Mouse (Mus musculus): ENCODE results near the gene Fxn. TPM values are rescaled to one million over a fixed set of nuclear protein-coding genes. Genes with fewer than 3 reads are reported as not detected.

Fxn gene
- polyA plus RNA-seq, 1 experiment from 2014 or later, result 34.2 TPM

DNA sequence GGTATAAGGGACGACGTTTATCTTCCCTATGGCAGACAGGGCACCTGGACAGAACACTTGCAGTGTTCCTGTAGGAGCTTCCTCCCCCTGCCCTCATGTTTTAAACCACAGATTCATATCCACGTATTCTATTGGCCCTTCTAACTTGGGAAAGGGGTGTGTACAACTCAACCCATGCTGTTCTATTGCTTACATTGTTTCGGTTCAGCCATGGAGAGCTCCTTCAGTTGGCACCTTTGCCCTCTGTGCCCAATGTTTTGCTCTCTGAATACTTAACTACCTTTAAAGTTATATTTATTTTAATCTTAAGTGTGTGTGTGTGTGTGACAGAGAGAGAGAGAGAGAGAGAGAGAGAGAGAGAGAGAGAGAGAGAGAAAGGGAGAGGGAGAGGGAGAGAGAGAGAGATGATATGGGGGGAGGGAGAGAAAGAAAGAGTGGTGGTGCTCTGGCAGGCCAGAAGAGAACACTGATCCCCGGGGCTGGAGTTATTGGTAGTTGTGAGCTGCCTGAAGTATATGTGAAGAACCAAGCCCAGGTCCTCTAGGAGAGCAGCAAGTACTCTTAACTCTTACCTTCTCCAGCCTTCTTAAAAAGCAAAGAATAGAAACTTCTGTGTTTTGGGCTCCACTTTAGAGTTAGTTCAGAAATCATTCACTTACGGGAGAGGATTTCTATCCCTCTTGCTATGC, 41.0 kb upstream of the Fxn start:
- no peak for ATAC-seq

DNA sequence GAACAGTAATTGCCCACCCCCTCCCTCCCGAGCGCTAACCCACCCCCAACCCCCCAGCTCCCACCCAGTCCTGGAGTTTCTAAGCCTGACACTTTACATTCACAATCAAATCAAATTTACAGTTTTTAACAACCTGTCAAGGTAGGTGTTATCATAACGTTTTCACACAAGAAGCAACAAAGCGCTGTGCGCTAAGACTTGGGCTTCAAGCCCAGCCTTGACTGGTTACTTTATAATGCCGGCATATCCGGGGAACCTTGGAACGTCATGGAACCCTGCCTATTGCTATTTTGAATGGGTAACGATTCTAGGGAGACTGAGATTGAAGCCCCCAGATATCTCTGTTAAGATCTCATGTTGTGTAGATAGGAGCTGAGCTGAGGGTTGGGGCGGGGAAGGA, 37.8 kb upstream of the Fxn start:
- no peaks in the 10 kb centered on the region for H3K36me3 ChIP-seq (replicated peaks; ENCODE audit: insufficient read depth, low read length)
- no peak overlapping the region for H3K9ac ChIP-seq (replicated peaks)
- DNase-seq (no peak), ATAC-seq (no peak)
- H3K9me3 ChIP-seq (ENCODE audit: low read length), result no peaks in the 10 kb centered on the region
- H3K27me3 ChIP-seq (ENCODE audit: insufficient read depth, low read length), result no peaks in the 10 kb centered on the region
- H3K27ac ChIP-seq (ENCODE audit: low read depth), result no peak overlapping the region
- TF ChIP-seq CTCF (IDR thresholded peaks at IDR 0.05; ENCODE audit: low read depth) (no peak), EP300 (IDR thresholded peaks at IDR 0.05; ENCODE audit: low read depth) (no peak)
- no peak overlapping the region for H3K4me3 ChIP-seq (ENCODE audit: low read depth, low read length)
- H3K4me1 ChIP-seq (ENCODE audit: insufficient read depth), result no peaks in the 10 kb centered on the region
- 84% methylated on average over 10 of the region's 10 CpGs for WGBS (ENCODE audit: insufficient replicate concordance)
- H3K4me2 ChIP-seq (ENCODE audit: low read depth, low read length), result no peak overlapping the region

More for the DNA sequence above, 41.0 kb upstream of the Fxn start:
- DNase-seq, result no peak
- no peaks in the 10 kb centered on the region for H3K27me3 ChIP-seq (ENCODE audit: insufficient read depth, low read length)
- TF ChIP-seq CTCF (IDR thresholded peaks at IDR 0.05; ENCODE audit: low read depth) (no peak), EP300 (IDR thresholded peaks at IDR 0.05; ENCODE audit: low read depth) (no peak)
- no peak overlapping the region for H3K27ac ChIP-seq (ENCODE audit: low read depth)
- no peaks in the 10 kb centered on the region for H3K4me1 ChIP-seq (ENCODE audit: insufficient read depth)
- H3K9ac ChIP-seq (replicated peaks), result no peak overlapping the region
- no peak overlapping the region for H3K4me3 ChIP-seq (ENCODE audit: low read depth, low read length)
- no peaks in the 10 kb centered on the region for H3K36me3 ChIP-seq (replicated peaks; ENCODE audit: insufficient read depth, low read length)
- 88% methylated on average over 6 of the region's 6 CpGs for WGBS (ENCODE audit: insufficient replicate concordance)
- H3K4me2 ChIP-seq (ENCODE audit: low read depth, low read length), result no peak overlapping the region
- no peaks in the 10 kb centered on the region for H3K9me3 ChIP-seq (ENCODE audit: low read length)

DNA sequence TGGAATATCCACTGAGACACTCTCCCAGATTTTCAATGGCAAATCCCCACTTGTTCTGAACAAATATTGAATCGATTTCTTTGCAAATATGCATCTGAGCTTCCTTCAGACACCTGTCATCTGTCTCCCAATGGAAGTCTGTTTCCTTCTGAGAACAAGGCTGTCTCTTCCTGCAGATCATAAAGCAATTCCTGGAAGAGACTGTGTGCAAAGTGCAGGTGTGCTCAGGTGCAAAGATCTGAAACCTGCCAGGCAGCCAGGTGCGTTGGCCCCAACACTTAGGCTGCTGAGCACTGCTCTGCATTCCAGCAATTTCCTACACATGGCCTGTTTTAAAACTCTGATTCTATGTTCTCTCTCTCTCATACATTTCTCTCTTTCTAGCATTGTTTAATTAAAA, 37.3 kb upstream of the Fxn start:
- no peaks in the 10 kb centered on the region for H3K36me3 ChIP-seq (replicated peaks; ENCODE audit: insufficient read depth, low read length)
- H3K4me2 ChIP-seq (ENCODE audit: low read depth, low read length), result no peak overlapping the region
- no peaks in the 10 kb centered on the region for H3K27me3 ChIP-seq (ENCODE audit: insufficient read depth, low read length)
- DNase-seq (no peak), ATAC-seq (no peak)
- no peak overlapping the region for H3K4me3 ChIP-seq (ENCODE audit: low read depth, low read length)
- H3K4me1 ChIP-seq (ENCODE audit: insufficient read depth), result no peaks in the 10 kb centered on the region
- H3K27ac ChIP-seq (ENCODE audit: low read depth), result no peak overlapping the region
- WGBS (ENCODE audit: insufficient replicate concordance), result 85% methylated on average over 2 of the region's 2 CpGs
- H3K9ac ChIP-seq (replicated peaks), result no peak overlapping the region
- H3K9me3 ChIP-seq (ENCODE audit: low read length), result no peaks in the 10 kb centered on the region
- no peak for TF ChIP-seq EP300 (IDR thresholded peaks at IDR 0.05; ENCODE audit: low read depth)
- TF ChIP-seq CTCF (IDR thresholded peaks at IDR 0.05; ENCODE audit: low read depth), result no peak

DNA sequence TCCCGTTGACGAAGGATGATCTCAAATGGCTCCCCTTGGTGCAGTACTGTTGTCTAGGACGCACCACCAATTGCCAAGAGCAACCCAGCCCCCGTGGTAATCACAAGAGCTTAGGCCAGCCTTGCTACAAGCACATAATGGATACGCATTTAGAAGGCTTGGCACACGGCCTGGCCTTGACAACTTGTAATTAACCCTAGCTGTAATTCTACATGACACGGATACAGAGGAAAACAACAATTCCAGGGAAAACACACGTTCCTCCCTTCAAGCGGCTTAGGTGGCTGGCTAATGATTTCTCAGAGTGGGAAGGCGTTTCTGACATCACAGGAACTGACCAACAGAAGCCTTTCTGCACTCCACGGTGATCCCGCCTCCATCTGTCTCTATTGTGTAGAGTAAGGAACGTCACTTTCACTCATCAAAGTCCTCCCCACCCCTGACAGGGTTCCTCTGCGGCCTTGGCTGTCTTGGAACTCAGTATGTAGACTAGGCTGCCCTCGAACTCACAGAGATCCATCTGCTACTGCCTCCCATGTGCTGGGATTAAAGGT, 36.7 kb upstream of the Fxn start:
- ATAC-seq (no peak), DNase-seq (no peak)
- Histone ChIP-seq H3K27ac (ENCODE audit: low read depth) (no peak overlapping the region), H3K9ac (replicated peaks) (no peak overlapping the region), H3K4me3 (ENCODE audit: low read depth, low read length) (no peak overlapping the region), H3K9me3 (ENCODE audit: low read length) (no peaks in the 10 kb centered on the region), H3K36me3 (replicated peaks; ENCODE audit: insufficient read depth, low read length) (no peaks in the 10 kb centered on the region), H3K4me2 (ENCODE audit: low read depth, low read length) (no peak overlapping the region), H3K4me1 (ENCODE audit: insufficient read depth) (no peaks in the 10 kb centered on the region), H3K27me3 (ENCODE audit: insufficient read depth, low read length) (no peaks in the 10 kb centered on the region)
- 79% methylated on average over 15 of the region's 15 CpGs for WGBS (ENCODE audit: insufficient replicate concordance)
- TF ChIP-seq CTCF (IDR thresholded peaks at IDR 0.05; ENCODE audit: low read depth), result no peak
- TF ChIP-seq EP300 (IDR thresholded peaks at IDR 0.05; ENCODE audit: low read depth), result no peak

DNA sequence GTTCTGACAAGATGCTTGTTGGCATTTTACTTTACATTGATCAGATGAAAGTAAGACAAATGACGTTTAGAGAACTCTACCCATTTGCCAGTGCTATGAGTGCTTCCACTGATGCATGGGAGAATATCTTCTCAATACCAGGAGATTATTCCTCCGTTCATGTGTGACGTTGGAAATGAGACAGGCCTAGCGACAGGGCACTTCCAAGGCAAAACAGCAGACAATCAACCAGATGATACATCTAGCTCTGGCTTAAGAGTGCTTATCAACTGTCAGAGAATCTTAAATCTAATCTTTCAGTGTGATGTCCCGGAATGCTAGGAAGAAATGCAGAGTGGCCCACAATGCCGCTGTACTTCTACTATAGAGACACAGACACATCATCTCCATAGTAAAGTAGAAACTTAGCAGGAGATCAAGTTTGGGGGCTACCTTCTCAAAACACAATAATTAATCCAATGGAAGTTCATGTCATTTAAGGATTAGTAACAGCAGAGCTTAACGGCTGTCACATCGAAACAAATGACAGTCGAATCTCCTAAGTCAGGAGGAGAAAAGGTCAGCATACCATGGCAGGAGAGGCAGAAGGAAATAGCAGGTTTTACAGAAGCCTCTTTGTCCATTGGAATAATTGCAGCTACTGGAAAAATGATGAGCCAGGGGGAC, 35.8 kb upstream of the Fxn start:
- H3K4me2 ChIP-seq (ENCODE audit: low read depth, low read length), result no peak overlapping the region
- no peaks in the 10 kb centered on the region for H3K4me1 ChIP-seq (ENCODE audit: insufficient read depth)
- DNase-seq, result no peak
- 87% methylated on average over 9 of the region's 9 CpGs for WGBS (ENCODE audit: insufficient replicate concordance)
- no peaks in the 10 kb centered on the region for H3K36me3 ChIP-seq (replicated peaks; ENCODE audit: insufficient read depth, low read length)
- H3K27ac ChIP-seq (ENCODE audit: low read depth), result no peak overlapping the region
- H3K4me3 ChIP-seq (ENCODE audit: low read depth, low read length), result no peak overlapping the region
- no peaks in the 10 kb centered on the region for H3K27me3 ChIP-seq (ENCODE audit: insufficient read depth, low read length)
- no peak for ATAC-seq
- TF ChIP-seq EP300 (IDR thresholded peaks at IDR 0.05; ENCODE audit: low read depth), result no peak
- TF ChIP-seq CTCF (IDR thresholded peaks at IDR 0.05; ENCODE audit: low read depth), result no peak
- H3K9me3 ChIP-seq (ENCODE audit: low read length), result no peaks in the 10 kb centered on the region
- H3K9ac ChIP-seq (replicated peaks), result no peak overlapping the region

DNA sequence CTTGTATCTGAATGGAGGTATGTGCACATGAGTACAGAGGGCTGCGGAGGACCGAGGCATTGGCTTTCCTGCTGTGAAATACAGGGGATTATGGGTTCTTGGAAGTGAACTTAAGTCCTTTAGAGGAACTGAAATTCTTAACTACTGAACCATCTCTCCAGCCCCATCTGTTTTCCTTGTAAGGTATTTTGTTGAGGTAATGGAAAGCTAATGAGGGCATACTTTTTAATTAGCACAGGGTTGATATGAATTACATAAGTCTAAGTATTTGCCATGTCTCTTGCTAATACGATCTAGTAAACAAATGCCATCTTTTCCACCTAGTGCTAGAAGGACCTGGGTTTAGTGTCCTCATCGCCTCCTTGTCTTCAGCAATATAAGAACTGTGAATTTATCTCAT, 34.8 kb upstream of the Fxn start:
- Histone ChIP-seq H3K4me1 (ENCODE audit: insufficient read depth) (no peaks in the 10 kb centered on the region), H3K9me3 (ENCODE audit: low read length) (no peaks in the 10 kb centered on the region), H3K27ac (ENCODE audit: low read depth) (no peak overlapping the region), H3K4me3 (ENCODE audit: low read depth, low read length) (no peak overlapping the region), H3K27me3 (ENCODE audit: insufficient read depth, low read length) (no peaks in the 10 kb centered on the region), H3K36me3 (replicated peaks; ENCODE audit: insufficient read depth, low read length) (no peaks in the 10 kb centered on the region), H3K9ac (replicated peaks) (no peak overlapping the region), H3K4me2 (ENCODE audit: low read depth, low read length) (no peak overlapping the region)
- TF ChIP-seq CTCF (IDR thresholded peaks at IDR 0.05; ENCODE audit: low read depth) (no peak), EP300 (IDR thresholded peaks at IDR 0.05; ENCODE audit: low read depth) (no peak)
- DNase-seq (no peak), ATAC-seq (no peak)
- 87% methylated on average over 4 of the region's 4 CpGs for whole genome bisulfite sequencing (ENCODE audit: insufficient replicate concordance)

Measured in liver, postnatal 0 days (tissue).